Mouse (Mus musculus): ENCODE data around the gene Gadd45g. TPM values are rescaled to one million over a fixed set of nuclear protein-coding genes. Genes with fewer than 3 reads are reported as not detected.
A peak's percentile ranks its signal among the peaks of the same experiment; 100 is the strongest.

Gene Gadd45g
- polyA plus RNA-seq, 1 experiment from 2014 or later, result 122 TPM

DNA sequence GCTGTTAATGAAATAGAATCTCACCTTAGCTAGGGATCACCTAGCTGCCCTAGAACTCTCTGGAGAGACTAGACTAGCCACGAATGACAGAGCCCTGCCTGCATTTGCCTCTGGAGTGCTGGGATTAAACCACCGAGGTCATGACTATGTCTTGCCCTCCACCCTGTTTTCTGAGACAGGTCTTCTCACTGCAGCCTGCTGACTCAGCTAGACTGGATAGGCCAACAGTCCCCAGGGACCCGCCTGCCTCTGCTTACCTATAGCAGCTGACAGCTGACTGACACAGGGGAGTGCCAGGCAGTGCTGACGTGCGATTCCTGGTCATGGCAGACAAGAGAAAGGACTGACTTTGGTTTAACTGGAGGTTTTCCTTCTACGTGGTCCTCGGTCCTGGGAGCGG is 12.7 kb downstream of the Gadd45g start:
- no peaks in the 10 kb centered on the region for H3K36me3 ChIP-seq (ENCODE audit: control insufficient read depth, insufficient read depth)
- no peaks in the 10 kb centered on the region for H3K4me1 ChIP-seq (replicated peaks; ENCODE audit: control insufficient read depth, insufficient read depth, low read length)
- WGBS, result 89% methylated on average over 8 of the region's 8 CpGs
- ATAC-seq, result no peak
- H3K27me3 ChIP-seq (replicated peaks; ENCODE audit: control insufficient read depth, insufficient read depth, low read length), result no peaks in the 10 kb centered on the region
- H3K4me2 ChIP-seq (ENCODE audit: low read length), result no peak overlapping the region
- no peak overlapping the region for H3K4me3 ChIP-seq (replicated peaks; ENCODE audit: low read length)
- no peaks in the 10 kb centered on the region for H3K9me3 ChIP-seq (ENCODE audit: control insufficient read depth, low read length)
- H3K27ac ChIP-seq (ENCODE audit: low read length), result no peak overlapping the region
- H3K9ac ChIP-seq (replicated peaks; ENCODE audit: low read depth, low read length), result no peak overlapping the region

DNA sequence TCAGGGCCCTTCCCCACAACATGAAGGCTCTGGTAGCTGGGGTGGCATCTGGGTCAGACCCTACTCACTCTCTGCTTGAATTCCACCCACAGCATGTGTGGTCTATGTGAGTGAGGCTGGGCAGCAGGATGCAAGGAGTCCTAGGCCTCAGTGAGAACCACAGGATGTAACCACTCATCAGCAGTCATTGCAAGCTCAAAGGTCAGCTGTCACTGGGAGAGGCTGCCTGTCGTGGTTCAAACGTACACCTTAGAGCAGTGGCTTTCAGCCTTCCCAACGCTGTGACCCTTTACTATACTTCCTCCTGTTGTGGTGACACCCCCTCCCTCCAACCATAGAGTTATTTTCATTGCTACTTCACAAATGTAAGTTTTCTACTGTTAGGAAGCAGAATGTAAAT is 13.3 kb downstream of the Gadd45g start:
- Histone ChIP-seq H3K9ac (replicated peaks; ENCODE audit: low read depth, low read length) (no peak overlapping the region), H3K4me2 (ENCODE audit: low read length) (no peak overlapping the region), H3K4me3 (replicated peaks; ENCODE audit: low read length) (no peak overlapping the region), H3K27me3 (replicated peaks; ENCODE audit: control insufficient read depth, insufficient read depth, low read length) (no peaks in the 10 kb centered on the region), H3K36me3 (ENCODE audit: control insufficient read depth, insufficient read depth) (no peaks in the 10 kb centered on the region), H3K4me1 (replicated peaks; ENCODE audit: control insufficient read depth, insufficient read depth, low read length) (no peaks in the 10 kb centered on the region), H3K27ac (ENCODE audit: low read length) (no peak overlapping the region), H3K9me3 (ENCODE audit: control insufficient read depth, low read length) (no peaks in the 10 kb centered on the region)
- no peak for ATAC-seq
- 80% methylated on average over 3 of the region's 3 CpGs for WGBS

DNA sequence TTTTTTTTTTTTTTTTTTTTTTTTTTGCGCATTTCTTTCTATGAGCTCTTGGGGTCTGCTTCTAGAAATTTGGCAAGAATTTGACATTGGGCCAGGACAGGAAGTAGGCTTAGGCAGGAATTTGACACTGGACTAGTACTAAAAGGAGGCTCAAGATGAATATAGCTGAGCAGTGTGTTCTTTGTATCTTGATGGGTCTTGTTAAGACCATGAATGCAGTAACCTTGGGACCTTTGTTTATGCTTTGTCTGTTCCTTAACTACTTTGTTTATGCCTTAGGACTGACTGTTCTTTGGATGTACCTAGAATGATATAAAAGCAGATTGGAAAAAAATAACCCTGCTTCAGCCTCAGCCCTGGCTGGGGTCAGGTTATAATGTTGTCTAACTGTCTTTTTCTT is 16.3 kb downstream of the Gadd45g start:
- Histone ChIP-seq H3K4me1 (replicated peaks; ENCODE audit: control insufficient read depth, insufficient read depth, low read length) (no peaks in the 10 kb centered on the region), H3K27ac (ENCODE audit: low read length) (no peak overlapping the region), H3K4me2 (ENCODE audit: low read length) (no peak overlapping the region), H3K9ac (replicated peaks; ENCODE audit: low read depth, low read length) (no peak overlapping the region), H3K27me3 (replicated peaks; ENCODE audit: control insufficient read depth, insufficient read depth, low read length) (no peaks in the 10 kb centered on the region), H3K9me3 (ENCODE audit: control insufficient read depth, low read length) (no peaks in the 10 kb centered on the region), H3K36me3 (ENCODE audit: control insufficient read depth, insufficient read depth) (no peaks in the 10 kb centered on the region), H3K4me3 (replicated peaks; ENCODE audit: low read length) (no peak overlapping the region)
- 92% methylated on average over 1 of the region's 1 CpGs for WGBS
- no peak for ATAC-seq

DNA sequence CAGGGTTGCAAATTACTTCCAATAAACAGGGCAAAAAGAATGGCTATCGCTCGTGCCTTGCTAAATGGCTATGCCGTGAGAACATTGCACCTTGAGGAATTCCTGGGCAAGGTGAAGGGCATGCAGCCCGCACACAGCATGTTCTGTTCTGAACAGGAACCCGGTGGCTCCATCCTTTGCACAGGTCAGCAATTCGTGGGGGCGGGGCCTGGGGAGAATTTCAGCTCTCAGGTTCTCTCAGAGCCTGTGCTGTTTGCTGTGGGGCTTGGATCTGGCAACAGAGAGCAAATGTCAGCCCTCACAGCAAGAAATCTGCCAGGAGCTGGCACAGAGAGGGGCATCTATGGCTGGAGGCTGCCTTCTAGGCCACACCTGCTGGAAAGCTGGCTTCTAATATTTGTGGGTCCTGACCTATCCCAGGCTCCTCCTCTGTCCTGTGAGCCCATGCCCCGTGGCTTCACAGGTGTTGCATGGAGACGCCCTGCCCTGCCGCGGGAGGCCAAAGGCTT is 19.7 kb downstream of the Gadd45g start:
- no peaks in the 10 kb centered on the region for H3K9me3 ChIP-seq (ENCODE audit: control insufficient read depth, low read length)
- no peak overlapping the region for H3K4me2 ChIP-seq (ENCODE audit: low read length)
- ATAC-seq, result no peak
- no peak overlapping the region for H3K4me3 ChIP-seq (replicated peaks; ENCODE audit: low read length)
- WGBS, result 64% methylated on average over 11 of the region's 11 CpGs
- no peaks in the 10 kb centered on the region for H3K27me3 ChIP-seq (replicated peaks; ENCODE audit: control insufficient read depth, insufficient read depth, low read length)
- no peak overlapping the region for H3K27ac ChIP-seq (ENCODE audit: low read length)
- H3K36me3 ChIP-seq (ENCODE audit: control insufficient read depth, insufficient read depth), result no peaks in the 10 kb centered on the region
- peaks cover 11% of the 10 kb centered on the region for H3K4me1 ChIP-seq (replicated peaks; ENCODE audit: control insufficient read depth, insufficient read depth, low read length)
- H3K9ac ChIP-seq (replicated peaks; ENCODE audit: low read depth, low read length), result no peak overlapping the region

DNA sequence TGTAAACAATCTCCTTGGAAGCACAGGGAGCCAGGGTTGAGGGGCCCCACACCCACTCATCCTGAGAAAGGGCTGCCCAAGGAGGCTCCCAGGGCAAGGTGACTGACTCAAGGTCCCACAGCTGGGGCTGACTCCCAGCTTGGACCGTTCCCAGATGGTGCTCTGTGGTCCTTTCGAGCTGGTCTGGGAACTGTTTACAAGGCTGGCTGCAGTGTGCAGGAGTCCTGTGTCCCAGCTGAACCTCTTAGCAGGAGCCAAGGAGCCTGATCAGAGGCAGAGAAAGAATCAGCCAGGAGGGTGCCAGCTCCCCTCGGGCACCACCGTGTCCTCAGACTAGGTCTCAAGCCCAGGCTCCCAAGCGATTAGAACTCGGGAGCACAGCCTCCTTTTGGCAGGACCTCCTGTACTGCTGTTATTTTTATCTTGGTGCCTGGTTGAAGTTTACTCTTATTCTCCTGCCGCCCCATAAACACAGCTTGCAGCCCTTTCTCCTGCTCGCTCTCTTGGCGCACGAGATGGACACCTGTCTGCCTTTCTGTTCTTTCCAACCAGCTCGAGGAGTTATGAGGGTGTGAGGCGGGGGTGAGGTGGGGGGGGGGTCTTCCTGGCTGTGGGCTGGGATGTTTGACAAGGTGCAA is 22.1 kb downstream of the Gadd45g start:
- ATAC-seq, result peak; percentile 72
- Histone ChIP-seq H3K9ac (replicated peaks; ENCODE audit: low read depth, low read length) (no peak overlapping the region), H3K9me3 (ENCODE audit: control insufficient read depth, low read length) (no peaks in the 10 kb centered on the region), H3K27ac (ENCODE audit: low read length) (no peak overlapping the region), H3K36me3 (ENCODE audit: control insufficient read depth, insufficient read depth) (no peaks in the 10 kb centered on the region), H3K4me1 (replicated peaks; ENCODE audit: control insufficient read depth, insufficient read depth, low read length) (peaks cover 11% of the 10 kb centered on the region), H3K27me3 (replicated peaks; ENCODE audit: control insufficient read depth, insufficient read depth, low read length) (no peaks in the 10 kb centered on the region), H3K4me3 (replicated peaks; ENCODE audit: low read length) (no peak overlapping the region), H3K4me2 (ENCODE audit: low read length) (no peak overlapping the region)
- WGBS, result 32% methylated on average over 12 of the region's 12 CpGs

DNA sequence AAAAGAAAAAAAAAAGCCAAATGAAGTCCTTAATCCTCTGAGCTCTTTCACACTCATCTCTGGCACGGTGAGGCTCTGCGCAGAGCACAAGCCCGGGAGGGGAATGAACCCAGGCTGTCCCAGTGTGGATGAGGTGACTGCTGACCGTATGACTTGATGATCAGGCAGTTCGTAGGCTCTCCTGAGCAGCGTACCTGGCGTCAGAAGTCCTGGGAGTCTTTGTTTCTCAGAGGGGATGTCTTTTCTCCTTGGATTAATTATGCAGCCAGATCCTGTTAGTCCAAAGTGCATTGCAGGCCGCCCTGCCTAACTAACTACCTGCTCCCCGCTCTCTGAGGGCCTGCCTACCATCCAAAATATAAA is 22.6 kb downstream of the Gadd45g start:
- no peak overlapping the region for H3K9ac ChIP-seq (replicated peaks; ENCODE audit: low read depth, low read length)
- H3K4me2 ChIP-seq (ENCODE audit: low read length), result no peak overlapping the region
- H3K4me3 ChIP-seq (replicated peaks; ENCODE audit: low read length), result no peak overlapping the region
- ATAC-seq, result peak; percentile 23; the same call in 1 of the 2 replicates
- no peak overlapping the region for H3K27ac ChIP-seq (ENCODE audit: low read length)
- H3K4me1 ChIP-seq (replicated peaks; ENCODE audit: control insufficient read depth, insufficient read depth, low read length), result peaks cover 11% of the 10 kb centered on the region
- H3K36me3 ChIP-seq (ENCODE audit: control insufficient read depth, insufficient read depth), result no peaks in the 10 kb centered on the region
- 49% methylated on average over 9 of the region's 9 CpGs for WGBS
- H3K9me3 ChIP-seq (ENCODE audit: control insufficient read depth, low read length), result no peaks in the 10 kb centered on the region
- H3K27me3 ChIP-seq (replicated peaks; ENCODE audit: control insufficient read depth, insufficient read depth, low read length), result no peaks in the 10 kb centered on the region

DNA sequence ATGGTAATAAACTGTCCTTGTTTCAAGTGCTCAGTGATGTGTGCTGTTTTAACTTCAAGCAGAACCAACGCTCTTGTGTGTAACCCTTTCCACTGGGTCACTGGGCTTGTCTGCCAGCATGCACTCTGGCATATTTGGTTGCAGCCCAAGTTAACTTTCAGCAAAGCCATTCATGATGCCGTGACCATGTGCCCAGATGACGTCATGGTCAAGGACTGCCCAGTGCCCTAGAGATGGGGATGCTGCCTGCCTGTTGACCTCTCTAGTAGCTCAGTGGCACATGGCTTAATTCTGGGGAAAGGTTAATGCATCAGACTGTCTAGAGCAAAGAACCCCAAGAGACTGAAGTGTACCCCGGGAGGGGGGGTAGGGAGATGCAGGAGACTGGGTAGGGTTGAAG is 24.7 kb downstream of the Gadd45g start:
- no peak for ATAC-seq

DNA sequence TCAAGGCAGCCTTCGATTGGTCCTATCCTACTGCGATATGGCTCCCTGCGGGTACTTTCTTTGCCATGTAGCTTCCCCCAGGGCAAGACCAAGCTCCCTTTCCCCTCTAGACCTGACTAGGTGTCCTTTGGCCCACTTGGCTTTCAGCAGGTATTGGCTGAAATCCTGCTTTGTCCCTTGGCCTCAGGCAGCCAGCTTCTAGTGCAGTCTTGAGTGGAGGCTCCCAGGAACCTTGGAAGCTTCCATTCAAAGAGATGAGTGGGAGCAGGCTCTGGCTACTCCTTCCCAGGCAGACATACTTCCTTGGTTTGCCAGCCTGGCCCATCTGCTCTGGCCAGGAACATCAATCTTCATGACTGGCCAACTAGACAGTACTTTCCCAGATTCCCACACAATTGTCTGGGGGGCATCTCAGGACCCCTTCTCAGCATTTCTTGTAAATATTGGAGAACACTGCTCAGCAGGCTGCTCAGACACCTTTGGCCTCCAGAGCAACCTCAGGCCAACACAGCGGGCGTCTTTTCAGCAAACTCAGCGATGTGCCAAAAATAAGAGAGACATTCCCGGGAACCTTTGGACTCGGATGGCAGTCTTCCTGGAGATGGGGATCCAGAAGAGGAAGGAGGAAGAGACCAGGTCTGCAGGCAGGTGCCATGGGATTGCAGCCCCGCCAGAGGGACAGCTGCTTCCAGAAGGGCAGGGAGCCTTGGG is 25.9 kb downstream of the Gadd45g start:
- 82% methylated on average over 9 of the region's 9 CpGs for whole genome bisulfite sequencing

More for the DNA sequence above, 24.7 kb downstream of the Gadd45g start:
- no peaks in the 10 kb centered on the region for H3K9me3 ChIP-seq (ENCODE audit: control insufficient read depth, low read length)
- no peak overlapping the region for H3K9ac ChIP-seq (replicated peaks; ENCODE audit: low read depth, low read length)
- 90% methylated on average over 4 of the region's 4 CpGs for WGBS
- no peaks in the 10 kb centered on the region for H3K27me3 ChIP-seq (replicated peaks; ENCODE audit: control insufficient read depth, insufficient read depth, low read length)
- no peak overlapping the region for H3K4me3 ChIP-seq (replicated peaks; ENCODE audit: low read length)
- no peaks in the 10 kb centered on the region for H3K36me3 ChIP-seq (ENCODE audit: control insufficient read depth, insufficient read depth)
- H3K4me2 ChIP-seq (ENCODE audit: low read length), result no peak overlapping the region
- H3K4me1 ChIP-seq (replicated peaks; ENCODE audit: control insufficient read depth, insufficient read depth, low read length), result peaks cover 11% of the 10 kb centered on the region
- H3K27ac ChIP-seq (ENCODE audit: low read length), result no peak overlapping the region

DNA sequence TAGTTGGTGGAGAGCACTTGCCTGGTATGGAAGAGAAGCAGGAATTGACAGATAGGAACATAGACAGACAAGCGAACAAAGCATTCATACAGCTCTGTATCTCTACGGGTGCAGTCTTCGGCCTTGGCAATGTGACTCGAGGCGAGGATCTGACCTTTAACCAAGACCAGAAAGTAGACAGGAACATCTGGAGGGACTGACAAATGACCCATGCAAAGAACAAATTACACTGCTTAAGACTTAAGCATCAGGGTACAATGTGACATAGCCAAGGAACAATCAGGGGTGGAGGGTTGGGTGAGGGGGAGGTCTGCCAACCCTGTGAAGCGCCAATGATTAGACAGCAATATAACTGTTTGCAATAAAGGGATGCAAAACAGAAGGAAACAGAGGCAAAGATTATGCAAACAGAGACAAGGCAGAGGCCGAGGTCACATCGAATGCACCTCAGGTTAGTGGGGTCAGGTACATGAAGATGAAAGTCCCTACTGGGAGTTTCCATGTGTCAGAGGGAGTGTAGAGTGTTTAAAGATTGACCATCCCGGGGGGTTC is 26.6 kb downstream of the Gadd45g start:
- no peak for ATAC-seq
- no peaks in the 10 kb centered on the region for H3K36me3 ChIP-seq (ENCODE audit: control insufficient read depth, insufficient read depth)
- H3K27ac ChIP-seq (ENCODE audit: low read length), result no peak overlapping the region
- H3K4me2 ChIP-seq (ENCODE audit: low read length), result no peak overlapping the region
- no peaks in the 10 kb centered on the region for H3K9me3 ChIP-seq (ENCODE audit: control insufficient read depth, low read length)
- 90% methylated on average over 9 of the region's 9 CpGs for WGBS
- H3K27me3 ChIP-seq (replicated peaks; ENCODE audit: control insufficient read depth, insufficient read depth, low read length), result no peaks in the 10 kb centered on the region
- peaks cover 11% of the 10 kb centered on the region for H3K4me1 ChIP-seq (replicated peaks; ENCODE audit: control insufficient read depth, insufficient read depth, low read length)
- no peak overlapping the region for H3K9ac ChIP-seq (replicated peaks; ENCODE audit: low read depth, low read length)
- H3K4me3 ChIP-seq (replicated peaks; ENCODE audit: low read length), result no peak overlapping the region

More for the DNA sequence above, 25.9 kb downstream of the Gadd45g start:
- Histone ChIP-seq H3K4me1 (replicated peaks; ENCODE audit: control insufficient read depth, insufficient read depth, low read length) (peaks cover 11% of the 10 kb centered on the region), H3K4me2 (ENCODE audit: low read length) (no peak overlapping the region), H3K27me3 (replicated peaks; ENCODE audit: control insufficient read depth, insufficient read depth, low read length) (no peaks in the 10 kb centered on the region), H3K4me3 (replicated peaks; ENCODE audit: low read length) (no peak overlapping the region), H3K36me3 (ENCODE audit: control insufficient read depth, insufficient read depth) (no peaks in the 10 kb centered on the region), H3K9ac (replicated peaks; ENCODE audit: low read depth, low read length) (no peak overlapping the region), H3K9me3 (ENCODE audit: control insufficient read depth, low read length) (no peaks in the 10 kb centered on the region), H3K27ac (ENCODE audit: low read length) (no peak overlapping the region)
- ATAC-seq, result no peak

Data from forebrain, embryonic 16.5 days (tissue).